Mouse (Mus musculus) liver, postnatal 0 days (tissue): ENCODE results near the gene Zfp791.
A peak's percentile ranks its signal among the peaks of the same experiment; 100 is the strongest.

Experiments
- CTCF ChIP-seq: sonication (generic); IDR thresholded peaks from 2 replicates; pipeline ENCODE4 v1.5.1; 2016; ENCODE audit warnings: antibody characterized with exemption, low read depth
- EP300 ChIP-seq: IDR thresholded peaks from 2 replicates; pipeline ENCODE4 v1.6.1; 2016; ENCODE audit warnings: antibody characterized with exemption, low read depth, mild to moderate bottlenecking

- TF ChIP-seq CTCF (peak; percentile 67), EP300 (0 out of 2 replicates have a peak, but pooled peaks have one; percentile 24)
Measured at GRCm38 (mm10) chr8:85076001-85076400, 46.9 kb downstream of the Zfp791 start.
